Mouse (Mus musculus) embryo, embryonic 11 days (tissue): ENCODE measurements around the gene Gigyf2.

ENCODE experiments used
- DNase-seq: peaks from one replicate; pipeline ENCODE4 v3.0.0-alpha.2; 2015

The Gigyf2 gene

GRCm38 (mm10) chr1:87326742-87327163 lies at the start of gene Gigyf2:
TSS of gene Gigyf2 (plus strand) at chr1:87326998.
- DNase-seq = peak; percentile 96

- no peak for DNase-seq
These were observed 46.5 kb upstream of the Gigyf2 start for GRCm38 (mm10) chr1:87280281-87280680.

- peak; percentile 37 for DNase-seq
These were observed 45.0 kb upstream of the Gigyf2 start for GRCm38 (mm10) chr1:87281599-87282412.

- DNase-seq = no peak
These were observed 44.4 kb upstream of the Gigyf2 start for GRCm38 (mm10) chr1:87282413-87282788.

GRCm38 (mm10) chr1:87283410-87283960 lies 43.3 kb upstream of the Gigyf2 start:
- no peak for DNase-seq

GRCm38 (mm10) chr1:87287105-87287504 lies 39.7 kb upstream of the Gigyf2 start:
- DNase-seq = no peak

GRCm38 (mm10) chr1:87291416-87291815 lies 35.4 kb upstream of the Gigyf2 start:
- no peak for DNase-seq

GRCm38 (mm10) chr1:87292420-87293190 lies 34.2 kb upstream of the Gigyf2 start:
- DNase-seq = peak; percentile 61

GRCm38 (mm10) chr1:87294063-87294710 lies 32.6 kb upstream of the Gigyf2 start:
- DNase-seq = no peak

- DNase-seq = no peak
These were observed 31.8 kb upstream of the Gigyf2 start for GRCm38 (mm10) chr1:87294951-87295350.

GRCm38 (mm10) chr1:87297346-87297925 lies 29.4 kb upstream of the Gigyf2 start:
- DNase-seq = no peak

- no peak for DNase-seq
These were observed 26.2 kb upstream of the Gigyf2 start for GRCm38 (mm10) chr1:87300360-87301286.

- DNase-seq = no peak
These were observed 24.8 kb upstream of the Gigyf2 start for GRCm38 (mm10) chr1:87301971-87302370.

GRCm38 (mm10) chr1:87308952-87309351 lies 17.8 kb upstream of the Gigyf2 start:
- DNase-seq = no peak

- DNase-seq = peak; percentile 12
These were observed 17.2 kb upstream of the Gigyf2 start for GRCm38 (mm10) chr1:87309621-87310020.

GRCm38 (mm10) chr1:87312681-87313080 lies 14.1 kb upstream of the Gigyf2 start:
- DNase-seq = no peak

- no peak for DNase-seq
These were observed 13.7 kb upstream of the Gigyf2 start for GRCm38 (mm10) chr1:87313116-87313515.

- no peak for DNase-seq
These were observed 12.8 kb upstream of the Gigyf2 start for GRCm38 (mm10) chr1:87313843-87314570.

- no peak for DNase-seq
These were observed 11.4 kb upstream of the Gigyf2 start for GRCm38 (mm10) chr1:87315431-87315830.

- no peak for DNase-seq
These were observed 10.9 kb upstream of the Gigyf2 start for GRCm38 (mm10) chr1:87315894-87316293.

- DNase-seq = no peak
These were observed 10.1 kb upstream of the Gigyf2 start for GRCm38 (mm10) chr1:87316672-87317071.
